In the genomic region with DNA sequence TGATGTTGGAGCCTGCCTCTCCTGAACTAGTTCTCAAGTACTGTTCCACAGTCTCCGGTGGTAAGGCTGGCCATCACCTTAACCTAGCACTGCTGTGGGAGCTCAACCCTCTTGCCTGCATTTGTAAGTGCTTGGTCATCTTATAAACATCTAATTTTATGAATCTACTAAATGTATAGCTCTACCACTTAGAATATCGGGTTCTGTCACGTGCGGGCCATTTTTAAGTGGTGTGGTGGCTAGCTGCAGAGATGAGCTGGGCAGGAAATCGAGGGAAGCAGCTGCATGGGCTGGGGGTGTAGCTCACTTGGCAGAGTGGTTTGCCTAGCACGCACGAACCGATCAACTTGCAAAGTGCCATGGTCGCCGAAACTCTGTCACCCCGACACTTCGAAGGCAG, we compare ENCODE assay signal across 8 mouse cellular contexts. TPM values are rescaled to one million over a fixed set of nuclear protein-coding genes. Genes with fewer than 3 reads are reported as not detected.
DNase-seq lines count a peak whose midpoint lies in the region; ATAC-seq and TF ChIP-seq lines count a peak whose summit lies in the region.

No protein-coding gene starts in this region.

- TF ChIP-seq CTCF in kidney, postnatal 0 days (IDR thresholded peaks at IDR 0.05; ENCODE audit: low read depth), result no peak

- H3K27ac ChIP-seq in kidney, postnatal 0 days, result no peak overlapping the region
- H3K27ac ChIP-seq in embryonic facial prominence, embryonic 10.5 days (replicated peaks), result peak overlapping the region; percentile 95
- no peak overlapping the region for H3K27ac ChIP-seq in hindbrain, embryonic 16.5 days (ENCODE audit: low read depth, low read length)
- no peak overlapping the region for H3K27ac ChIP-seq in midbrain, embryonic 16.5 days (ENCODE audit: low read length)

- peak overlapping the region; percentile 56 for H3K4me2 ChIP-seq in kidney, postnatal 0 days (ENCODE audit: low read length)
- H3K4me2 ChIP-seq in hindbrain, embryonic 16.5 days (ENCODE audit: low read length), result peak overlapping the region; percentile 64
- H3K4me2 ChIP-seq in midbrain, embryonic 16.5 days (ENCODE audit: low read length), result peak overlapping the region; percentile 62

- no peaks in the 10 kb centered on the region for H3K9me3 ChIP-seq in kidney, postnatal 0 days (replicated peaks; ENCODE audit: low read length)
- H3K9me3 ChIP-seq in embryonic facial prominence, embryonic 10.5 days, result no peaks in the 10 kb centered on the region
- H3K9me3 ChIP-seq in hindbrain, embryonic 16.5 days (ENCODE audit: control insufficient read depth, low read length), result no peaks in the 10 kb centered on the region
- H3K9me3 ChIP-seq in midbrain, embryonic 16.5 days (replicated peaks; ENCODE audit: control insufficient read depth, low read length, poor library complexity, severe bottlenecking), result no peaks in the 10 kb centered on the region

- H3K4me1 ChIP-seq in kidney, postnatal 0 days (replicated peaks; ENCODE audit: insufficient read depth, low read length), result no peaks in the 10 kb centered on the region
- H3K4me1 ChIP-seq in embryonic facial prominence, embryonic 10.5 days, result peaks cover 4% of the 10 kb centered on the region; the same call in 1 of the 2 replicates
- no peaks in the 10 kb centered on the region for H3K4me1 ChIP-seq in hindbrain, embryonic 16.5 days (ENCODE audit: control insufficient read depth, insufficient read depth, low read depth, low read length)
- H3K4me1 ChIP-seq in midbrain, embryonic 16.5 days (ENCODE audit: control insufficient read depth, insufficient read depth, low read length), result peaks cover 5% of the 10 kb centered on the region

- H3K27me3 ChIP-seq in kidney, postnatal 0 days (ENCODE audit: insufficient read depth, low read length), result no peaks in the 10 kb centered on the region
- peaks cover 66% of the 10 kb centered on the region for H3K27me3 ChIP-seq in embryonic facial prominence, embryonic 10.5 days (replicated peaks; ENCODE audit: low read depth, poor library complexity, severe bottlenecking)
- no peaks in the 10 kb centered on the region for H3K27me3 ChIP-seq in hindbrain, embryonic 16.5 days (replicated peaks; ENCODE audit: control insufficient read depth, insufficient read depth, low read length)
- no peaks in the 10 kb centered on the region for H3K27me3 ChIP-seq in midbrain, embryonic 16.5 days (ENCODE audit: control insufficient read depth, insufficient read depth, low read depth, low read length)

- DNase-seq in kidney, postnatal 0 days (ENCODE audit: low spot score), result no peak
- DNase-seq in kidney, postnatal 14 days, result no peak
- no peak for DNase-seq in embryonic facial prominence, embryonic 10.5 days (ENCODE audit: low spot score)
- DNase-seq in left cerebral cortex, adult 9 months (ENCODE audit: low spot score in 2 of 2), result no peak
- DNase-seq in left cerebral cortex, postnatal 4 days, result no peak

- intact Hi-C loops in left cerebral cortex, postnatal 4 days (cut with DNase I), result no loop called here

- peak overlapping the region; percentile 66 for H3K4me3 ChIP-seq in kidney, postnatal 0 days (replicated peaks; ENCODE audit: low read depth, low read length)
- peak overlapping the region; percentile 71 for H3K4me3 ChIP-seq in embryonic facial prominence, embryonic 10.5 days
- peak overlapping the region; percentile 67 for H3K4me3 ChIP-seq in hindbrain, embryonic 16.5 days (ENCODE audit: low read length)
- H3K4me3 ChIP-seq in midbrain, embryonic 16.5 days (ENCODE audit: low read depth, low read length), result peak overlapping the region; percentile 58

- 35% methylated on average over 12 of the region's 12 CpGs for WGBS in kidney, postnatal 0 days
- 34% methylated on average over 12 of the region's 12 CpGs for WGBS in embryonic facial prominence, embryonic 10.5 days
- 39% methylated on average over 12 of the region's 12 CpGs for WGBS in hindbrain, embryonic 16.5 days
- 35% methylated on average over 12 of the region's 12 CpGs for WGBS in midbrain, embryonic 16.5 days

- peaks cover 5% of the 10 kb centered on the region; the same call in 1 of the 2 replicates for H3K36me3 ChIP-seq in kidney, postnatal 0 days (ENCODE audit: insufficient read depth, low read length)
- H3K36me3 ChIP-seq in embryonic facial prominence, embryonic 10.5 days (replicated peaks), result peaks cover 42% of the 10 kb centered on the region
- no peaks in the 10 kb centered on the region; the same call in 1 of the 2 replicates for H3K36me3 ChIP-seq in hindbrain, embryonic 16.5 days (ENCODE audit: control insufficient read depth, insufficient read depth, low read length)
- no peaks in the 10 kb centered on the region for H3K36me3 ChIP-seq in midbrain, embryonic 16.5 days (ENCODE audit: control insufficient read depth, insufficient read depth, low read length)

- no peak for ATAC-seq in kidney, postnatal 0 days (replicated peaks; ENCODE audit: low FRiP score, low read depth)
- ATAC-seq in hindbrain, embryonic 16.5 days, result 0 out of 2 replicates have a peak, but pooled peaks have one; percentile 1
- ATAC-seq in midbrain, embryonic 16.5 days, result 0 out of 2 replicates have a peak, but pooled peaks have one; percentile 10
- no peak for ATAC-seq in megakaryocyte progenitor cell, adult 5-6 weeks (replicated peaks; ENCODE audit: poor library complexity)

- H3K9ac ChIP-seq in kidney, postnatal 0 days (ENCODE audit: low read depth, low read length), result peak overlapping the region; percentile 82; the same call in 1 of the 2 replicates
- H3K9ac ChIP-seq in hindbrain, embryonic 16.5 days (ENCODE audit: low read depth, low read length), result peak overlapping the region; percentile 83
- H3K9ac ChIP-seq in midbrain, embryonic 16.5 days (ENCODE audit: low read depth, low read length), result peak overlapping the region; percentile 76

RNA-seq across cellular contexts. Expression of a gene that starts 1.1 kb away (rescaled TPM):
- polyA plus RNA-seq in kidney, postnatal 0 days (2015; fragmentation: Nextera tagmentation; extraction: Ambion mirVana), result 62.2 and 62.4 TPM in 2 replicates
- 67.8 and 82.6 TPM in 2 replicates for polyA plus RNA-seq in embryonic facial prominence, embryonic 10.5 days (2016; fragmentation: Nextera tagmentation; extraction: Ambion mirVana)
- polyA plus RNA-seq in hindbrain, embryonic 16.5 days (2015; fragmentation: Nextera tagmentation; extraction: Ambion mirVana), result 55.6 and 60.1 TPM in 2 replicates
- 53.9 and 54.1 TPM in 2 replicates for polyA plus RNA-seq in midbrain, embryonic 16.5 days (2015; fragmentation: Nextera tagmentation; extraction: Ambion mirVana)
- total RNA-seq in megakaryocyte progenitor cell, adult 5-6 weeks (2015), result 28.1 and 31.8 TPM in 2 replicates
- total RNA-seq in megakaryocyte progenitor cell, adult 5-6 weeks (2017), result 35.2 and 76.8 TPM in 2 replicates
- total RNA-seq in left cerebral cortex, postnatal 4 days (2021), result 10 to 100 TPM; 33.7 to 38.4 TPM

RNA-seq across cellular contexts. Expression of a gene that starts 48.6 kb away (rescaled TPM):
- polyA plus RNA-seq in kidney, postnatal 0 days (2015; fragmentation: Nextera tagmentation; extraction: Ambion mirVana), result 15.0 and 17.2 TPM in 2 replicates
- polyA plus RNA-seq in embryonic facial prominence, embryonic 10.5 days (2016; fragmentation: Nextera tagmentation; extraction: Ambion mirVana), result 20.8 and 22.7 TPM in 2 replicates
- polyA plus RNA-seq in hindbrain, embryonic 16.5 days (2015; fragmentation: Nextera tagmentation; extraction: Ambion mirVana), result 131 and 138 TPM in 2 replicates
- polyA plus RNA-seq in midbrain, embryonic 16.5 days (2015; fragmentation: Nextera tagmentation; extraction: Ambion mirVana), result 120 and 133 TPM in 2 replicates
- total RNA-seq in megakaryocyte progenitor cell, adult 5-6 weeks (2015), result 59.0 and 74.5 TPM in 2 replicates
- total RNA-seq in megakaryocyte progenitor cell, adult 5-6 weeks (2017), result 35.7 and 37.4 TPM in 2 replicates
- total RNA-seq in left cerebral cortex, postnatal 4 days (2021), result 10 to 100 TPM; 44.9 to 48.9 TPM

Comparison
In these comparisons a context has a peak if more than half of its experiments do, and no peak if none do; other contexts are left out.
1. ATAC-seq: peak in hindbrain, embryonic 16.5 days (single experiment) and midbrain, embryonic 16.5 days (single experiment); none in kidney, postnatal 0 days (single experiment) and megakaryocyte progenitor cell, adult 5-6 weeks (single experiment).
2. Peak in every context shown above with its lines, with median percentiles within 50 percentile points of each other: H3K4me2 ChIP-seq, H3K4me3 ChIP-seq and H3K9ac ChIP-seq.